Mouse (Mus musculus) mouse embryonic stem cell (cell line): ENCODE data around the gene Letm1.

Source experiments
- in situ Hi-C, 2 experiments: fragments of 300-500 bp; cut with MboI; formaldehyde crosslinking; loops; 1 replicate in 1 of 2; 3 replicates in 1 of 2; pipeline ENCODE4 v1.14.3; 2019 to 2020; ENCODE audit warnings: low sequenced_read_pairs in 2 of 2, low pct_unique_long_range_greater_than_20kb in 1 of 2, mixed read lengths in 1 of 2; ENCODE audit not compliant: unreplicated experiment in 1 of 2

The Letm1 gene

GRCm38 (mm10) chr5:33782345-33782998 lies at the start of gene Letm1:
Gene Letm1, minus strand, starts transcription at chr5:33782817.
- in situ Hi-C loops: no loop called here

- in situ Hi-C loops: no loop called here
Measured at GRCm38 (mm10) chr5:33830832-33831231, 48.2 kb upstream of the Letm1 start.

GRCm38 (mm10) chr5:33829958-33830357 lies 47.3 kb upstream of the Letm1 start:
- in situ Hi-C loops: no loop called here

- in situ Hi-C loops: no loop called here
Measured at GRCm38 (mm10) chr5:33828107-33828506, 45.5 kb upstream of the Letm1 start.

- in situ Hi-C loops: no loop called here
Measured at GRCm38 (mm10) chr5:33826001-33826400, 43.4 kb upstream of the Letm1 start.

- in situ Hi-C loops: no loop called here
Measured at GRCm38 (mm10) chr5:33822456-33822855, 39.8 kb upstream of the Letm1 start.

- in situ Hi-C loops: no loop called here
Measured at GRCm38 (mm10) chr5:33821901-33822427, 39.3 kb upstream of the Letm1 start.

- in situ Hi-C loops: no loop called here
Measured at GRCm38 (mm10) chr5:33820733-33821621, 38.4 kb upstream of the Letm1 start.

GRCm38 (mm10) chr5:33819876-33820732 lies 37.5 kb upstream of the Letm1 start, which contains the start of gene Nsd2:
Gene Nsd2, plus strand, starts transcription at chr5:33820725.
- in situ Hi-C loops: no loop called here

GRCm38 (mm10) chr5:33819141-33819875 lies 36.7 kb upstream of the Letm1 start:
- in situ Hi-C loops: no loop called here

- in situ Hi-C loops: no loop called here
Measured at GRCm38 (mm10) chr5:33818104-33818503, 35.5 kb upstream of the Letm1 start.

- in situ Hi-C loops: no loop called here
Measured at GRCm38 (mm10) chr5:33816008-33816725, 33.5 kb upstream of the Letm1 start.

- in situ Hi-C loops: no loop called here
Measured at GRCm38 (mm10) chr5:33811519-33811918, 28.9 kb upstream of the Letm1 start.

GRCm38 (mm10) chr5:33803337-33803736 lies 20.7 kb upstream of the Letm1 start:
- in situ Hi-C loops: no loop called here

GRCm38 (mm10) chr5:33791912-33792643 lies 9.5 kb upstream of the Letm1 start:
- in situ Hi-C loops: no loop called here

GRCm38 (mm10) chr5:33782999-33783390 lies 378 bp upstream of the Letm1 start:
- in situ Hi-C loops: no loop called here

GRCm38 (mm10) chr5:33781964-33782344 lies 663 bp downstream of the Letm1 start:
- in situ Hi-C loops: no loop called here
